Mouse (Mus musculus) CH12.LX (cell line): ENCODE data around the gene Ptma. TPM values are rescaled to one million over a fixed set of nuclear protein-coding genes. Genes with fewer than 3 reads are reported as not detected.

Experiments
- DNase-seq: peaks from one replicate; pipeline ENCODE4 v3.0.0-alpha.2; 2013; ENCODE audit errors: extremely low read depth
- H3K27ac ChIP-seq: 2 replicates; pipeline ENCODE4 v1.5.1; 2012; ENCODE audit warnings: low read depth, mild to moderate bottlenecking, control low read depth, moderate library complexity; ENCODE audit not compliant: insufficient read depth
- H3K27me3 ChIP-seq: replicated peaks from 2 replicates; pipeline ENCODE3; 2012; ENCODE audit warnings: inconsistent platforms
- H3K36me3 ChIP-seq, 2 experiments: replicated peaks in 1 of 2; 2 replicates each; pipeline versions ENCODE3 to v1.6.1; 2012; ENCODE audit warnings: inconsistent platforms in 1 of 2, low read length in 1 of 2, mild to moderate bottlenecking in 1 of 2, mixed read lengths in 1 of 2, moderate library complexity in 1 of 2; ENCODE audit not compliant: control insufficient read depth in 1 of 2, insufficient read depth in 1 of 2
- H3K4me1 ChIP-seq, 2 experiments: 2 replicates each; pipeline ENCODE4 v1.6.1; 2012; ENCODE audit warnings: inconsistent platforms in 1 of 2, moderate library complexity in 1 of 2; ENCODE audit not compliant: insufficient read depth in 2 of 2, control insufficient read depth in 1 of 2
- H3K4me2 ChIP-seq: 2 replicates; pipeline ENCODE4 v1.6.1; 2012; ENCODE audit warnings: low read depth, mild to moderate bottlenecking, control low read depth; ENCODE audit not compliant: poor library complexity, insufficient read depth, severe bottlenecking
- H3K4me3 ChIP-seq, 3 experiments: fragments of 150-350 bp in 1 of 3; sonication (generic) in 1 of 3; replicated peaks in 1 of 3; 2 replicates each; pipeline versions ENCODE3 to v1.5.1; 2011 to 2012; ENCODE audit warnings: low read depth in 2 of 3, low read length in 2 of 3, mild to moderate bottlenecking in 2 of 3, moderate library complexity in 2 of 3, control low read depth in 1 of 3, improper control_type of control experiment in 1 of 3, inconsistent platforms in 1 of 3, mixed read lengths in 1 of 3; ENCODE audit not compliant: poor library complexity in 1 of 3
- H3K79me2 ChIP-seq: replicated peaks from 2 replicates; pipeline ENCODE4 v1.6.1; 2012; ENCODE audit warnings: mild to moderate bottlenecking, moderate library complexity; ENCODE audit not compliant: control insufficient read depth, poor library complexity, insufficient read depth, severe bottlenecking; ENCODE audit errors: extremely low read depth
- H3K9ac ChIP-seq: 2 replicates; pipeline ENCODE4 v1.6.1; 2012; ENCODE audit warnings: low read depth, mild to moderate bottlenecking, control low read depth, moderate library complexity; ENCODE audit not compliant: insufficient read depth
- H3K9me3 ChIP-seq: replicated peaks from 2 replicates; pipeline ENCODE3; 2012; ENCODE audit warnings: low read length, inconsistent platforms, mixed read lengths
- BHLHE40 ChIP-seq: IDR thresholded peaks from 2 replicates; pipeline ENCODE4 v1.6.1; 2011; ENCODE audit warnings: mild to moderate bottlenecking, low read depth, low read length, improper control_type of control experiment
- CHD1 ChIP-seq: IDR thresholded peaks from 2 replicates; pipeline ENCODE4 v1.6.1; 2012; ENCODE audit warnings: low read depth, low read length, improper control_type of control experiment, inconsistent platforms
- CHD2 ChIP-seq: IDR thresholded peaks from 2 replicates; pipeline ENCODE4 v1.6.1; 2011; ENCODE audit warnings: low read length, improper control_type of control experiment
- CTCF ChIP-seq, 2 experiments: IDR thresholded peaks in 1 of 2; conservative IDR thresholded peaks in 1 of 2; 2 replicates each; pipeline ENCODE4 v1.5.1; 2011 to 2012; ENCODE audit warnings: low read depth in 2 of 2, low read length in 2 of 2, improper control_type of control experiment in 1 of 2, inconsistent platforms in 1 of 2, mild to moderate bottlenecking in 1 of 2, moderate library complexity in 1 of 2
- E2F4 ChIP-seq: IDR thresholded peaks from 2 replicates; pipeline ENCODE4 v1.6.1; 2011; ENCODE audit warnings: low read depth, low read length, improper control_type of control experiment; ENCODE audit not compliant: insufficient replicate concordance
- ELF1 ChIP-seq: IDR thresholded peaks from 2 replicates; pipeline ENCODE4 v1.6.1; 2014; ENCODE audit warnings: low read depth, mild to moderate bottlenecking, inconsistent platforms, low read length, improper control_type of control experiment
- EP300 ChIP-seq: IDR thresholded peaks from 2 replicates; pipeline ENCODE4 v1.6.1; 2011; ENCODE audit warnings: low read length, improper control_type of control experiment
- ETS1 ChIP-seq: conservative IDR thresholded peaks from 2 replicates; pipeline ENCODE4 v1.6.1; 2012; ENCODE audit warnings: low read depth, mild to moderate bottlenecking, inconsistent platforms, low read length, improper control_type of control experiment, moderate library complexity
- GABPA ChIP-seq: IDR thresholded peaks from 2 replicates; pipeline ENCODE4 v1.6.1; 2012; ENCODE audit warnings: low read depth, low read length, improper control_type of control experiment, inconsistent platforms; ENCODE audit not compliant: insufficient replicate concordance
- HCFC1 ChIP-seq: IDR thresholded peaks from 2 replicates; pipeline ENCODE4 v1.6.1; 2012; ENCODE audit warnings: low read depth, mild to moderate bottlenecking, inconsistent platforms, low read length, improper control_type of control experiment
- IRF4 ChIP-seq: IDR thresholded peaks from 2 replicates; pipeline ENCODE4 v1.6.1; 2014; ENCODE audit warnings: low read depth, mild to moderate bottlenecking, inconsistent platforms, low read length, improper control_type of control experiment
- JUN ChIP-seq: IDR thresholded peaks from 2 replicates; pipeline ENCODE4 v1.6.1; 2011; ENCODE audit warnings: low read depth, mild to moderate bottlenecking, low read length, improper control_type of control experiment, moderate library complexity; ENCODE audit not compliant: insufficient read depth
- JUND ChIP-seq: conservative IDR thresholded peaks from 2 replicates; pipeline ENCODE4 v1.6.1; 2011; ENCODE audit warnings: low read depth, low read length, improper control_type of control experiment
- KAT2A ChIP-seq: IDR thresholded peaks from 2 replicates; pipeline ENCODE4 v1.6.1; 2012; ENCODE audit warnings: low read length, improper control_type of control experiment, inconsistent platforms; ENCODE audit not compliant: insufficient replicate concordance
- MAFK ChIP-seq: IDR thresholded peaks from 2 replicates; pipeline ENCODE4 v1.6.1; 2011; ENCODE audit warnings: low read length, improper control_type of control experiment; ENCODE audit not compliant: insufficient replicate concordance
- MAX ChIP-seq: IDR thresholded peaks from 2 replicates; pipeline ENCODE4 v1.6.1; 2011; ENCODE audit warnings: low read length, improper control_type of control experiment
- MAZ ChIP-seq: IDR thresholded peaks from 2 replicates; pipeline ENCODE4 v1.6.1; 2012; ENCODE audit warnings: low read depth, mild to moderate bottlenecking, inconsistent platforms, low read length, improper control_type of control experiment, moderate library complexity
- MEF2A ChIP-seq: IDR thresholded peaks from 2 replicates; pipeline ENCODE4 v1.6.1; 2014; ENCODE audit warnings: low read depth, mild to moderate bottlenecking, inconsistent platforms, low read length, improper control_type of control experiment, borderline replicate concordance
- MXI1 ChIP-seq: IDR thresholded peaks from 2 replicates; pipeline ENCODE4 v1.6.1; 2011; ENCODE audit warnings: mild to moderate bottlenecking, low read depth, low read length, improper control_type of control experiment
- MYC ChIP-seq: IDR thresholded peaks from 2 replicates; pipeline ENCODE4 v1.6.1; 2011; ENCODE audit warnings: low read depth, mild to moderate bottlenecking, improper control_type of control experiment, low read length
- NELFE ChIP-seq: IDR thresholded peaks from 2 replicates; pipeline ENCODE4 v1.6.1; 2011; ENCODE audit warnings: low read depth, low read length, improper control_type of control experiment
- NRF1 ChIP-seq: IDR thresholded peaks from 2 replicates; pipeline ENCODE4 v1.6.1; 2014; ENCODE audit warnings: low read depth, mild to moderate bottlenecking, inconsistent platforms, low read length, improper control_type of control experiment, moderate library complexity
- PAX5 ChIP-seq: IDR thresholded peaks from 2 replicates; pipeline ENCODE4 v1.6.1; 2012; ENCODE audit warnings: low read length, inconsistent platforms, mixed read lengths
- POLR2A ChIP-seq: IDR thresholded peaks from 2 replicates; pipeline ENCODE4 v1.6.1; 2011; ENCODE audit warnings: low read depth, mild to moderate bottlenecking, improper control_type of control experiment, low read length
- POLR2AphosphoS2 ChIP-seq: IDR thresholded peaks from 2 replicates; pipeline ENCODE4 v1.6.1; 2011; ENCODE audit warnings: low read depth, low read length, improper control_type of control experiment
- RAD21 ChIP-seq: IDR thresholded peaks from 2 replicates; pipeline ENCODE4 v1.6.1; 2011; ENCODE audit warnings: low read depth, mild to moderate bottlenecking, low read length, improper control_type of control experiment, moderate library complexity
- RCOR1 ChIP-seq: conservative IDR thresholded peaks from 2 replicates; pipeline ENCODE4 v1.6.1; 2012; ENCODE audit warnings: low read depth, mild to moderate bottlenecking, inconsistent platforms, low read length, improper control_type of control experiment
- SIN3A ChIP-seq: IDR thresholded peaks from 2 replicates; pipeline ENCODE4 v1.6.1; 2012; ENCODE audit warnings: low read length, improper control_type of control experiment, inconsistent platforms
- SMC3 ChIP-seq: IDR thresholded peaks from 2 replicates; pipeline ENCODE4 v1.6.1; 2011; ENCODE audit warnings: low read depth, low read length, improper control_type of control experiment
- TBP ChIP-seq: conservative IDR thresholded peaks from 2 replicates; pipeline ENCODE4 v1.6.1; 2011; ENCODE audit warnings: low read depth, low read length, improper control_type of control experiment
- TCF12 ChIP-seq: IDR thresholded peaks from 2 replicates; pipeline ENCODE4 v1.6.1; 2014; ENCODE audit warnings: low read depth, mild to moderate bottlenecking, inconsistent platforms, low read length, improper control_type of control experiment
- UBTF ChIP-seq: IDR thresholded peaks from 2 replicates; pipeline ENCODE4 v1.6.1; 2012; ENCODE audit warnings: low read depth, mild to moderate bottlenecking, inconsistent platforms, low read length, improper control_type of control experiment, moderate library complexity
- USF1 ChIP-seq: IDR thresholded peaks from 2 replicates; pipeline ENCODE4 v1.6.1; 2014; ENCODE audit warnings: low read depth, mild to moderate bottlenecking, inconsistent platforms, low read length, improper control_type of control experiment
- USF2 ChIP-seq: conservative IDR thresholded peaks from 2 replicates; pipeline ENCODE4 v1.6.1; 2011; ENCODE audit warnings: low read depth, low read length, improper control_type of control experiment
- ZC3H11A ChIP-seq: IDR thresholded peaks from 2 replicates; pipeline ENCODE4 v1.6.1; 2012; ENCODE audit warnings: low read depth, mild to moderate bottlenecking, inconsistent platforms, low read length, improper control_type of control experiment
- ZKSCAN1 ChIP-seq: IDR thresholded peaks from 2 replicates; pipeline ENCODE4 v1.6.1; 2012; ENCODE audit warnings: low read depth, inconsistent platforms, low read length, improper control_type of control experiment, borderline replicate concordance
- ZMIZ1 ChIP-seq: IDR thresholded peaks from 2 replicates; pipeline ENCODE4 v1.6.1; 2012; ENCODE audit warnings: low read depth, mild to moderate bottlenecking, inconsistent platforms, low read length, improper control_type of control experiment
- ZNF384 ChIP-seq: IDR thresholded peaks from 2 replicates; pipeline ENCODE4 v1.6.1; 2012; ENCODE audit warnings: low read depth, low read length, improper control_type of control experiment, inconsistent platforms
- dilution Hi-C: fragments of 300-500 bp; cut with MboI; formaldehyde crosslinking; loops from 2 replicates; pipeline ENCODE4 v1.14.3; 2020; ENCODE audit warnings: low sequenced_read_pairs; ENCODE audit not compliant: extremely low pct_unique_long_range_greater_than_20kb, extremely low pct_ligation_motif_present
- in situ Hi-C: fragments of 300-500 bp; cut with MboI; formaldehyde crosslinking; loops from 3 replicates; pipeline ENCODE4 v1.14.3; 2019; ENCODE audit warnings: low sequenced_read_pairs, low pct_ligation_motif_present, low pct_unique_long_range_greater_than_20kb, mixed read lengths
- polyA plus RNA-seq: library from polyadenylated mRNA; unstranded; fragments of >175 nt; gene quantifications from 2 replicates; pipeline ENCODE4 v1.2.1, GENCODE M21; 2012; ENCODE audit warnings: low read depth; ENCODE audit not compliant: insufficient read length
- total RNA-seq, 2 experiments: library from RNA; depleted of rRNA; stranded (reverse); fragments of 300-350 nt in 1 of 2; fragments of >200 nt in 1 of 2; gene quantifications; 2 replicates each; pipeline ENCODE4 v1.2.3; 2012 to 2014

Ptma gene
- total and polyA plus RNA-seq, 3 experiments, result 2,835 to 5,324 (median 5,084) TPM

DNA sequence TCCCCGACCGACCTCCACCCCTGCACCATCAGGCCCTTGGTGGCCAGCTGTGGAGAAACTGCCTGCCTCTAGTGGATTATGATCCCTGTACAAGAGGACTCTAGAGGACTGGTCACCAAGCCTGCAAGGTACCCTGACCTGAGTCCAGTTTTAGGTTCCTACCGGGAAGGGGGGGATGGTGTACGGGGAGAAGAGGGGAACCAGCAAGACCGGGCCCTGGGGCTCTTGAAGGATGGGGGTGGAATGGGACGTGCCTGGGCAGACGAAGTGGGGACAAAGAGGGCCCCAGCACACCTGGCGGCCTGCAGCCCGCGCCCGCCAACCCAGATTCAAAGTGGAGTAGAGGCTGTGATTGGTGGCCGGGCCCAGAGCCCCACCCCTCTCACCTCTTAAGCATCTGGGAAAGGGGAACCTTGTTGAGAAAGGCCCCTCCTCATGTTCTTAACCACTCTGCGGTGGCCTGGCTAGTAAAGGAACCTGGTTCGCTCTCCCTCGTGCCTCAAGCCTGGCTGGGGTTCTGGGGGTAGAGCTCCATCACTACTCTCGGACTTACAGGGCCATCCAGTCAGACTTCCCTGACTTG lies 23.3 kb upstream of the Ptma start:
- Histone ChIP-seq H3K27ac (peak overlapping the region; percentile 95), H3K79me2 (no peaks in the 10 kb centered on the region), H3K4me3 (peak overlapping the region; percentile 25 to 56 (median 51)), H3K4me2 (peak overlapping the region; percentile 76), H3K36me3 (no peaks in the 10 kb centered on the region), H3K9me3 (no peaks in the 10 kb centered on the region), H3K4me1 (peaks cover 27 to 68% of the 10 kb centered on the region in 2 experiments), H3K27me3 (no peaks in the 10 kb centered on the region), H3K9ac (peak overlapping the region; percentile 65)
- dilution Hi-C loops (no loop called here), in situ Hi-C loops (loop anchor here (5.0 kb wide), 1 partner anchor 34 kb away; no protein-coding TSS in a partner anchor)
- TF ChIP-seq CHD1, result peak; percentile 93
- TF ChIP-seq PAX5, result no peak
- peak; percentile 82 for TF ChIP-seq BHLHE40
- TF ChIP-seq POLR2A, result peak; percentile 85
- TF ChIP-seq MEF2A, result 0 out of 2 replicates have a peak, but pooled peaks have one; percentile 61
- TF ChIP-seq POLR2AphosphoS2, result peak; percentile 69; the same call in 1 of the 2 replicates
- no peak; the same call in 1 of the 2 replicates for TF ChIP-seq ETS1
- TF ChIP-seq KAT2A, result 0 out of 2 replicates have a peak, but pooled peaks have one; percentile 60
- 0 out of 2 replicates have a peak, but pooled peaks have one; percentile 21 for TF ChIP-seq UBTF
- peak; percentile 80 for TF ChIP-seq NELFE
- peak; percentile 75 for TF ChIP-seq CHD2
- peak; percentile 91 for TF ChIP-seq TBP
- TF ChIP-seq USF2, result no peak
- no peak for TF ChIP-seq MAZ
- TF ChIP-seq NRF1, result peak; percentile 29; the same call in 1 of the 2 replicates
- TF ChIP-seq MXI1, result peak; percentile 72
- no peak for TF ChIP-seq ELF1
- no peak for TF ChIP-seq RAD21
- TF ChIP-seq JUND, result no peak
- no peak; the same call in 1 of the 2 replicates for TF ChIP-seq RCOR1
- TF ChIP-seq CTCF (conservative IDR thresholded peaks at IDR 0.05 in 1 of 2, IDR thresholded peaks at IDR 0.05 in 1 of 2; ENCODE audit: low read depth in 2 of 2, low read length in 2 of 2), result no peak
- TF ChIP-seq MYC, result peak; percentile 78; the same call in 1 of the 2 replicates
- TF ChIP-seq IRF4, result peak; percentile 69
- TF ChIP-seq ZMIZ1, result peak; percentile 87
- TF ChIP-seq HCFC1, result peak; percentile 44
- 0 out of 2 replicates have a peak, but pooled peaks have one; percentile 58 for TF ChIP-seq SIN3A
- no peak for TF ChIP-seq ZC3H11A
- TF ChIP-seq TCF12, result peak; percentile 96
- peak; percentile 48; the same call in 1 of the 2 replicates for TF ChIP-seq EP300
- TF ChIP-seq SMC3, result no peak
- TF ChIP-seq MAX, result peak; percentile 22; the same call in 1 of the 2 replicates
- no peak for TF ChIP-seq JUN
- TF ChIP-seq ZKSCAN1, result no peak
- no peak for TF ChIP-seq GABPA
- peak; percentile 98 for TF ChIP-seq E2F4
- no peak for TF ChIP-seq MAFK
- TF ChIP-seq USF1, result no peak
- TF ChIP-seq ZNF384, result no peak
- DNase-seq, result peak; percentile 95
